Mouse (Mus musculus) hematopoietic stem cell, adult 5-6 weeks (primary cell): ENCODE data around the gene Mrps5. TPM values are rescaled to one million over a fixed set of nuclear protein-coding genes. Genes with fewer than 3 reads are reported as not detected.

ENCODE experiments used
- ATAC-seq, 2 experiments: fragments of 125-278 bp in 1 of 2; replicated peaks in 1 of 2; 2 replicates each; pipeline ENCODE4 v1.8.0; 2016 to 2017; ENCODE audit warnings: inconsistent platforms in 2 of 2, mild to moderate bottlenecking in 2 of 2, moderate number of reproducible peaks in 2 of 2, low read depth in 1 of 2, moderate TSS enrichment in 1 of 2; ENCODE audit not compliant: low FRiP score in 2 of 2, poor library complexity in 2 of 2, severe bottlenecking in 2 of 2, insufficient read depth in 1 of 2, low TSS enrichment in 1 of 2
- total RNA-seq: library from RNA; stranded (forward); fragments of 172-1452, 232-1000 nt; gene quantifications from 2 replicates; pipeline ENCODE4 v1.2.3, GENCODE M21; 2017

Mrps5 gene
- total RNA-seq, 1 experiment from 2014 or later: 103 TPM

- no peak for ATAC-seq
Observed at GRCm38 (mm10) chr2:127651601-127652000, 64.6 kb downstream of the Mrps5 start.

GRCm38 (mm10) chr2:127652335-127652734 is 65.3 kb downstream of the Mrps5 start:
- no peak for ATAC-seq

- ATAC-seq: no peak
Observed at GRCm38 (mm10) chr2:127652805-127653204, 65.8 kb downstream of the Mrps5 start.

- ATAC-seq: no peak
Observed at GRCm38 (mm10) chr2:127654786-127655185, 67.8 kb downstream of the Mrps5 start.

- ATAC-seq: no peak
Observed at GRCm38 (mm10) chr2:127655419-127655818, 68.4 kb downstream of the Mrps5 start.

- ATAC-seq: peak in 1 of 2 experiments; percentile 42; a peak in 1 of 4 replicates
Observed at GRCm38 (mm10) chr2:127656086-127656720, 69.2 kb downstream of the Mrps5 start, which contains the start of gene Mal. Gene Mal (minus strand): TSS chr2:127656695.

Other genes with a start within 250 kb of the Mrps5 start
- 0.05 and 0.25 TPM in 2 replicates for gene Astl, start 248.6 kb upstream of the Mrps5 start, total RNA-seq
- 0.45 TPM in 1 of 2 replicates, not detected in the other for gene Adra2b, start 224.0 kb upstream of the Mrps5 start, total RNA-seq
- gene Gpat2, start 162.0 kb upstream of the Mrps5 start, total RNA-seq: not detected in 2 replicates
- gene Fahd2a, start 142.7 kb upstream of the Mrps5 start, total RNA-seq: 16.2 and 23.0 TPM in 2 replicates
- gene Kcnip3, start 65.1 kb upstream of the Mrps5 start, total RNA-seq: 4.0 and 4.5 TPM in 2 replicates
- 0.31 and 1.1 TPM in 2 replicates for gene Prom2, start 45.8 kb upstream of the Mrps5 start, total RNA-seq
- gene Zfp661, start 128 bp upstream of the Mrps5 start, total RNA-seq: 3.6 and 3.9 TPM in 2 replicates
- not detected in 2 replicates for gene Mal, start 69.5 kb downstream of the Mrps5 start, total RNA-seq
- not detected in 2 replicates for gene Mall, start 142.7 kb downstream of the Mrps5 start, total RNA-seq
- 20.2 and 28.3 TPM in 2 replicates for gene Nphp1, start 201.7 kb downstream of the Mrps5 start, total RNA-seq
- 39.9 and 46.1 TPM in 2 replicates for gene Mtln, start 205.3 kb downstream of the Mrps5 start, total RNA-seq
- 36.4 and 39.6 TPM in 2 replicates for gene Bub1, start 244.6 kb downstream of the Mrps5 start, total RNA-seq